Mouse (Mus musculus) testis, adult 2 months (tissue): Measurements from ENCODE around the gene Olfr1288. TPM values are rescaled to one million over a fixed set of nuclear protein-coding genes. Genes with fewer than 3 reads are reported as not detected.

Source experiments
- H3K27ac ChIP-seq: fragments of 200-500 bp; 2 replicates; pipeline ENCODE4 v1.5.1; 2012; ENCODE audit warnings: low read depth, low read length; ENCODE audit not compliant: control insufficient read depth, insufficient read depth
- H3K27me3 ChIP-seq: fragments of 200-500 bp; 2 replicates; pipeline ENCODE4 v1.6.1; 2012; ENCODE audit warnings: mild to moderate bottlenecking, low read length, moderate library complexity; ENCODE audit not compliant: control insufficient read depth, insufficient read depth
- H3K36me3 ChIP-seq: fragments of 200-500 bp; 2 replicates; pipeline ENCODE4 v1.6.1; 2012; ENCODE audit warnings: mild to moderate bottlenecking, low read length; ENCODE audit not compliant: control insufficient read depth, insufficient read depth
- H3K4me1 ChIP-seq: fragments of 200-500 bp; 2 replicates; pipeline ENCODE4 v1.6.1; 2012; ENCODE audit warnings: low read length; ENCODE audit not compliant: control insufficient read depth, insufficient read depth
- H3K4me3 ChIP-seq: fragments of 200-500 bp; 2 replicates; pipeline ENCODE4 v1.5.1; 2012; ENCODE audit warnings: low read depth, mild to moderate bottlenecking, low read length, moderate library complexity, mixed read lengths; ENCODE audit not compliant: control insufficient read depth
- CTCF ChIP-seq: fragments of 200-500 bp; IDR thresholded peaks from 2 replicates; pipeline ENCODE4 v1.5.1; 2012; ENCODE audit warnings: low read depth, mild to moderate bottlenecking, inconsistent platforms, low read length, moderate library complexity; ENCODE audit not compliant: control insufficient read depth, insufficient read depth, insufficient replicate concordance
- POLR2A ChIP-seq: fragments of 200-500 bp; IDR thresholded peaks from 2 replicates; pipeline ENCODE4 v1.6.1; 2012; ENCODE audit warnings: low read depth, mild to moderate bottlenecking, inconsistent platforms, low read length, moderate library complexity; ENCODE audit not compliant: control insufficient read depth
- polyA plus RNA-seq: library from polyadenylated mRNA; depleted of rRNA; stranded (reverse); fragments of >200 nt; gene quantifications from 2 replicates; pipeline ENCODE4 v1.2.3, GENCODE M21; 2012; rRNA removed

The Olfr1288 gene
- polyA plus RNA-seq: not detected in 2 replicates

DNA sequence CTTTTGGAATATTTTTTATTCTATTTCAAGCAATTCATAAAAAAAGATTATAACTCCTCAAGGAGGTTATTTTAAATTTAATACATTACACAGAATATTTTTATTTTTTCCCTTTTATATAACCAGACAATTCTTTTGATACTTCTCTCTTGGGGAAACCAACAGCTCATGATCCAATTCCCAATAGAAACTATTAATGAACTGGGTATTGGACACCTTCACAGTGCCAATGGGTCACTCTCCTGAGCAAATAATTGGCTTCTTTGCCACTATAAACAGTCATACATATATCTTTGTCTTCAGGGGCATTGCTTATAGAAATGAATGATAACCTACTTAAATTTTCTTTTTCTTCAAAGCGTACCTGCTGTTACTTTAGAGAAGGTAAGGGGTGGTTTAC, at the start of gene Olfr1288:
Olfr1288 (plus strand) TSS at position 301 of the 400 bp plus-strand sequence.
- TF ChIP-seq CTCF (no peak), POLR2A (no peak)

DNA sequence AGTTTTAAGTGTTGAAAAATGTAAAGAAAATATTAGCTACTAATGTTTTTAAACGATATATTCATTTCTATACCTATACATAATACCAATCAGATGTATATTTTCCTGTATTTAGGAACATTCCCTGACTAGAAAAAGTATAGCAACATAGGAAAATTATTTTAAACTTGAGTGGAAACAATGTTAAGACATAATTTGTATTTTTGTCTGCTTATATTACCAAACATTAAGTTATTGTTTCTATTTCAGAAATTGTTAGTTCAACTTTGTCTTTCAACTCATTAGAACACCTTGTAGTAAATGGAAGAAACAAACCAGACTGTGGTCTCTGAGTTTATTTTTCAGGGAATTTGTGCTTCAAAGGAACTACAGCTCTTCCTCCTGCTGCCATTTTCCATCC, 25.1 kb upstream of the Olfr1288 start, which contains the start of gene Olfr1287:
Olfr1287 (plus strand) TSS at position 301 of the 400 bp plus-strand sequence.
- Histone ChIP-seq H3K4me3 (no peak within 1 kb of the TSS), H3K27me3 (no peaks in the 10 kb centered on the region), H3K36me3 (no peaks in the 10 kb centered on the region), H3K27ac (no peak within 1 kb of the TSS), H3K4me1 (no peaks in the 10 kb centered on the region)
- TF ChIP-seq POLR2A (no peak), CTCF (no peak)

More for the DNA sequence above, at the start of gene Olfr1288:
- H3K4me1 ChIP-seq: no peaks in the 10 kb centered on the region
- H3K36me3 ChIP-seq: no peaks in the 10 kb centered on the region
- H3K4me3 ChIP-seq: no peak within 1 kb of the TSS
- H3K27me3 ChIP-seq: no peaks in the 10 kb centered on the region
- no peak within 1 kb of the TSS for H3K27ac ChIP-seq

DNA sequence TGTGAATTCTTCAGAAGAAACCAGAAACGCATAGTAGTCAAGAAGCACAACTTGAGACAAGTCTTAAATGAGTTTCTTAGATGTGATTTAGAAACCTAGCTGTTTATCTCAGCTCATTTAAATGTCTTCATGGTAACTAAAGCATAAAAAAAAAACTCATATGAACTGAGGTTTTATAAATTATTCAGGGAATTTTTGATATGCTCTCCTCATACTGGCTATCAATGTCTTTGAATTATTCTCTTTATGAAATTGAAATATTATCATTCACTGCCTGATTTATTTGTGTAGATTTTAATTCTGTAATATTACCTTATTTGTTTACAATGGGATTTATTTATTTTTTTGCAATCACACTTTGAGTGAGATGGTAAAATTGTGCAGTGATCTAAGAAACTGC, 6.6 kb downstream of the Olfr1288 start, which contains the start of gene Olfr1289:
Olfr1289 (plus strand) TSS at position 301 of the 400 bp plus-strand sequence.
- no peaks in the 10 kb centered on the region for H3K36me3 ChIP-seq
- no peak for TF ChIP-seq POLR2A
- H3K4me3 ChIP-seq: no peak within 1 kb of the TSS
- H3K27me3 ChIP-seq: no peaks in the 10 kb centered on the region
- H3K4me1 ChIP-seq: no peaks in the 10 kb centered on the region
- no peak within 1 kb of the TSS for H3K27ac ChIP-seq

DNA sequence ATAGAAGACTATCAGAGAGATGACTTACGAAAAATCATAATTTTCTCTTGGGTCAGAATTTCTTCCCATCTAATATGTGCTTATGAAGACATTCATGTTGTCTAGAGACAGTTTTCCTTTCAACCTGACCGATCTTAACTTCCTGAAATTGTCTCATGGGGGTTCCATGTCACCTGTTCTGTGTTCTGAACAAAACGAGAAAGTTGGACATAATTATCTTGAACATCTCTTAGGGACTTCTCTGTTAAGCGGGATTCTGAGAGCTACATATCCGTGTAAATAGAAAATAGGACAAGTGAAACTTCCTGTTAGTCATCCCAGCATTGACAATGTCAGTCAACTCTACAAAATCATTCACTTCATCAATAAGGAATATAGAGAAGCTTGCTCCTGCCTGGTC, 19.8 kb downstream of the Olfr1288 start, which contains the start of gene Olfr1290:
Olfr1290 (minus strand) TSS at position 101 of the 400 bp plus-strand sequence.
- H3K27me3 ChIP-seq: no peaks in the 10 kb centered on the region
- no peak within 1 kb of the TSS for H3K4me3 ChIP-seq
- no peaks in the 10 kb centered on the region for H3K4me1 ChIP-seq
- H3K27ac ChIP-seq: no peak within 1 kb of the TSS
- no peaks in the 10 kb centered on the region for H3K36me3 ChIP-seq
- TF ChIP-seq CTCF (no peak), POLR2A (no peak)

DNA sequence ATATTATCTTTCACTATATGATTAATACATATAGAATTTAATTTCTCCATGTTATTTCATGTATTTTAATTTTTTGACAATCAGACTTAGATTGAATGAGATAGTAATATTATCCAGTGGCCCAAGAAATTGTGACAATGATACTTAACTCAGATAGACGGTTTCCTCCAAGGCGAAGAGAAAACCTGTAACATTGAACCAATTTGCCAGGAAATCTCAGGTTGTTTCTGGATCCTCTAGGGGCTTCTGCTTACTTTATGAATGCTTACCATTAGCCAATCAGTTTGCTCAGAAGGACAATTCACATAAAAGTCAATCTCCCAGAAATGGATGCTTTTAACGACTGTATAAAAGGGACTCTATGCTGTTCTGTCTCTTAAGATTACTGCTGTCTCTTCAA, 23.0 kb downstream of the Olfr1288 start, which contains the start of gene Olfr1291-ps1:
Olfr1291-ps1 (plus strand) TSS at position 301 of the 400 bp plus-strand sequence.
- Histone ChIP-seq H3K4me3 (no peak within 1 kb of the TSS), H3K4me1 (no peaks in the 10 kb centered on the region), H3K27me3 (no peaks in the 10 kb centered on the region), H3K27ac (no peak within 1 kb of the TSS), H3K36me3 (no peaks in the 10 kb centered on the region)
- TF ChIP-seq CTCF (no peak), POLR2A (no peak)

DNA sequence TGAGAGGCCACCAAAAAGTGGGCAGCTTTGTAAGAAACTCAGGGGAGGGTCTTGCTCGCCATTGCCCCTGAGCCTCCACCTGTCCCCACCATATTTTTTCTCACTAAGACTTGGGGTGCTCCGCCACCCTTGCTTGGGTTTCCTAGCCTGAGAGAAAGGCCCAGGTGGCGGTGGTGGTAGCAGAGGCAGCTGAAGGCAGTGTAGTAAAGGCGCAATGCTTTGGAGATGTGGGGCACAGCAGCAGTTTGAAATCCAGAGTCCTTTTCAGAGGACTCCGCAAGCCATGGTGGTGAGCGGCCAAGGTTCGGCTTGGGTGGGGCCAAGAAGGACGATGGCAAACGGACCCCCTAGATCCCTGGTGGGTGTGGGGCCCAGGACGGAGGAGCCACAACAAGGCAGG, 43.5 kb downstream of the Olfr1288 start:
- no peak overlapping the region for H3K4me3 ChIP-seq
- no peaks in the 10 kb centered on the region for H3K4me1 ChIP-seq
- H3K27me3 ChIP-seq: no peaks in the 10 kb centered on the region
- H3K27ac ChIP-seq: no peak overlapping the region
- H3K36me3 ChIP-seq: no peaks in the 10 kb centered on the region
- TF ChIP-seq CTCF (no peak), POLR2A (no peak)

DNA sequence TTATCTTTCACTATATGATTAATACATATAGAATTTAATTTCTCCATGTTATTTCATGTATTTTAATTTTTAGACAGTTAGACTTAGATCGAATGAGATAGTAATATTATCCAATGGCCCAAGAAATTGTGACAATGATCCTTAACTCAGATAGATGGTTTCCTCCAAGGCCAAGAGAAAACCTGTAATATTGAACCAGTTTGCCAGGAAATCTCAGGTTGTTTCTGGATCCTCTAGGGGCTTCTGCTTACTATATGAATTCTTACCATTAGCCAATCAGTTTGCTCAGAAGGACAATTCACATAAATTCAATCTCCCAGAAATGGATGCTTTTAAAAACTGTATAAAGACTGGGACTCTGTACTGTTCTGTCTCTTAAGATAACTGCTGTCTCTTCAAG, 51.0 kb downstream of the Olfr1288 start, which contains the start of gene Olfr1293-ps:
Olfr1293-ps (plus strand) TSS at position 301 of the 400 bp plus-strand sequence.
- no peak for TF ChIP-seq CTCF
- TF ChIP-seq POLR2A: no peak
- no peaks in the 10 kb centered on the region for H3K4me1 ChIP-seq
- no peak within 1 kb of the TSS for H3K27ac ChIP-seq
- no peaks in the 10 kb centered on the region for H3K27me3 ChIP-seq
- no peaks in the 10 kb centered on the region for H3K36me3 ChIP-seq
- no peak within 1 kb of the TSS for H3K4me3 ChIP-seq

Other genes with a start within 250 kb of the Olfr1288 start
- gene 4930430A15Rik, start 244.5 kb upstream of the Olfr1288 start, polyA plus RNA-seq: 10.1 and 17.1 TPM in 2 replicates
- 0.23 TPM in 1 of 2 replicates, not detected in the other for gene Olfr1275, start 238.8 kb upstream of the Olfr1288 start, polyA plus RNA-seq
- gene Olfr1276, start 219.6 kb upstream of the Olfr1288 start, polyA plus RNA-seq: not detected in 2 replicates
- gene Olfr1277, start 200.0 kb upstream of the Olfr1288 start, polyA plus RNA-seq: 0.04 TPM in 1 of 2 replicates, not detected in the other
- not detected in 2 replicates for gene Olfr1278, start 184.0 kb upstream of the Olfr1288 start, polyA plus RNA-seq
- gene Olfr1279, start 173.5 kb upstream of the Olfr1288 start, polyA plus RNA-seq: 0.16 and 0.20 TPM in 2 replicates
- 1.0 and 1.2 TPM in 2 replicates for gene Olfr1280, start 160.1 kb upstream of the Olfr1288 start, polyA plus RNA-seq
- 0.06 and 0.19 TPM in 2 replicates for gene Olfr1281, start 147.6 kb upstream of the Olfr1288 start, polyA plus RNA-seq
- not detected in 2 replicates for gene Olfr1282, start 138.0 kb upstream of the Olfr1288 start, polyA plus RNA-seq
- gene Olfr1283, start 107.3 kb upstream of the Olfr1288 start, polyA plus RNA-seq: not detected in 2 replicates
- gene Olfr1284, start 98.6 kb upstream of the Olfr1288 start, polyA plus RNA-seq: not detected in 2 replicates
- gene Olfr1286, start 51.0 kb upstream of the Olfr1288 start, polyA plus RNA-seq: not detected in 2 replicates
- gene Olfr1287, start 25.0 kb upstream of the Olfr1288 start, polyA plus RNA-seq: not detected in 2 replicates
- gene Olfr1289, start 6.7 kb downstream of the Olfr1288 start, polyA plus RNA-seq: 0.07 TPM in 1 of 2 replicates, not detected in the other
- not detected in 2 replicates for gene Olfr1290, start 19.7 kb downstream of the Olfr1288 start, polyA plus RNA-seq
- not detected in 2 replicates for gene Olfr1291-ps1, start 23.1 kb downstream of the Olfr1288 start, polyA plus RNA-seq
- not detected in 2 replicates for gene Olfr1293-ps, start 51.1 kb downstream of the Olfr1288 start, polyA plus RNA-seq
- not detected in 2 replicates for gene Olfr1294, start 66.2 kb downstream of the Olfr1288 start, polyA plus RNA-seq
- not detected in 2 replicates for gene Olfr1295, start 95.6 kb downstream of the Olfr1288 start, polyA plus RNA-seq
- not detected in 2 replicates for gene Olfr1297, start 152.4 kb downstream of the Olfr1288 start, polyA plus RNA-seq
- gene Olfr1298, start 175.1 kb downstream of the Olfr1288 start, polyA plus RNA-seq: not detected in 2 replicates
- not detected in 2 replicates for gene Olfr1299, start 187.3 kb downstream of the Olfr1288 start, polyA plus RNA-seq